Mouse (Mus musculus): ENCODE measurements around the gene Pitpna. TPM values are rescaled to one million over a fixed set of nuclear protein-coding genes. Genes with fewer than 3 reads are reported as not detected.
A peak's percentile ranks its signal among the peaks of the same experiment; 100 is the strongest.

The Pitpna gene
- total RNA-seq, 1 experiment = 40.3 TPM

GRCm38 (mm10) chr11:75588285-75588941, 516 bp downstream of the Pitpna start:
- peaks cover 3% of the 10 kb centered on the region; the same call in 1 of the 2 replicates for H3K36me3 ChIP-seq (ENCODE audit: control insufficient read depth, insufficient read depth, low read length, poor library complexity, severe bottlenecking)
- TF ChIP-seq ZC3H11A (IDR thresholded peaks at IDR 0.05; ENCODE audit: borderline replicate concordance, low read depth, low read length) (no peak), CHD2 (IDR thresholded peaks at IDR 0.05; ENCODE audit: low read depth, low read length) (no peak), HCFC1 (IDR thresholded peaks at IDR 0.05; ENCODE audit: borderline replicate concordance, insufficient read depth, low read length) (no peak), MAFK (IDR thresholded peaks at IDR 0.05; ENCODE audit: insufficient read depth, low read depth, low read length) (no peak), ZNF384 (IDR thresholded peaks at IDR 0.05; ENCODE audit: low read depth, low read length) (no peak)
- peaks cover 0 to 12% of the 10 kb centered on the region in 2 experiments; a peak in 2 of 4 replicates for H3K4me1 ChIP-seq (ENCODE audit: control insufficient read depth in 2 of 2, insufficient read depth in 2 of 2, low read length in 2 of 2, poor library complexity in 1 of 2)
- H3K9me3 ChIP-seq (ENCODE audit: control insufficient read depth, insufficient read depth, low read depth, low read length) = no peaks in the 10 kb centered on the region
- DNase-seq (ENCODE audit: low read depth, low spot score) = peak; percentile 27
- peak overlapping the region; percentile 83 for H3K9ac ChIP-seq (ENCODE audit: insufficient read depth, low read depth, low read length, poor library complexity, severe bottlenecking)
- in situ Hi-C loops (cut with MboI; ENCODE audit: low sequenced_read_pairs in 2 of 2, unreplicated experiment in 2 of 2) = no loop called here
- peak overlapping the region; percentile 2; the same call in 1 of the 2 replicates for H3K27ac ChIP-seq (ENCODE audit: insufficient read depth, low read depth, low read length, poor library complexity, severe bottlenecking)
- peak overlapping the region; percentile 83 to 96 for H3K4me3 ChIP-seq (ENCODE audit: insufficient read depth in 1 of 2, low read depth in 1 of 2, low read length in 2 of 2, poor library complexity in 1 of 2, severe bottlenecking in 1 of 2)

GRCm38 (mm10) chr11:75592612-75593011, 4.7 kb downstream of the Pitpna start:
- no peak overlapping the region for H3K9ac ChIP-seq (ENCODE audit: insufficient read depth, low read depth, low read length, poor library complexity, severe bottlenecking)

DNA sequence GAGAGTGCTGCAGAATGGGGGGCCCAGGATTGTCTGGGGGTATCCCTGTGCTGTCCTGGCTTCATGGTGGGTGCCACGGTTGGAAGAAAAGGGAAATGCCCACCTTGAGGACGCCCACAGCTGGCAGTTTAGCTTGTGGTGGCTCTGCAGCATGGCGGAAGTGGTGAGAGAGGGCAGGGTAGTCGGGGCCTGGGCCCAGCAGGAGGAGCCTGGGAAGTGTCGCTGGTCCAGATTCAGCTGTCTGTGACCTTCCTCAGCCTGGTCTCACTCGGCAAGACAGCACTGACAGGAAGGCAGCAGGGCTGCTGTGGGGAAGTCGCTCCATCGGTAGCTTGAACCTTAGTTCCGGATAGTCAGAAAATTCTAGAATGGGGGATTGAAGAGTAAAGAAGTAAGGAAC, 6.5 kb downstream of the Pitpna start:
- in situ Hi-C loops (cut with MboI; ENCODE audit: low sequenced_read_pairs in 2 of 2, unreplicated experiment in 2 of 2) = no loop called here
- H3K4me1 ChIP-seq (ENCODE audit: control insufficient read depth in 2 of 2, insufficient read depth in 2 of 2, low read length in 2 of 2, poor library complexity in 1 of 2) = peaks cover 0 to 2% of the 10 kb centered on the region in 2 experiments; a peak in 1 of 4 replicates
- TF ChIP-seq CHD2 (IDR thresholded peaks at IDR 0.05; ENCODE audit: low read depth, low read length) = no peak
- TF ChIP-seq ZC3H11A (IDR thresholded peaks at IDR 0.05; ENCODE audit: borderline replicate concordance, low read depth, low read length) = no peak
- no peak for TF ChIP-seq MAFK (IDR thresholded peaks at IDR 0.05; ENCODE audit: insufficient read depth, low read depth, low read length)
- no peaks in the 10 kb centered on the region for H3K9me3 ChIP-seq (ENCODE audit: control insufficient read depth, insufficient read depth, low read depth, low read length)
- no peak for DNase-seq (ENCODE audit: low read depth, low spot score)
- peaks cover 9% of the 10 kb centered on the region; the same call in 1 of the 2 replicates for H3K36me3 ChIP-seq (ENCODE audit: control insufficient read depth, insufficient read depth, low read length, poor library complexity, severe bottlenecking)
- no peak overlapping the region for H3K9ac ChIP-seq (ENCODE audit: insufficient read depth, low read depth, low read length, poor library complexity, severe bottlenecking)
- H3K27ac ChIP-seq (ENCODE audit: insufficient read depth, low read depth, low read length, poor library complexity, severe bottlenecking) = no peak overlapping the region
- H3K4me3 ChIP-seq (ENCODE audit: insufficient read depth in 1 of 2, low read depth in 1 of 2, low read length in 2 of 2, poor library complexity in 1 of 2, severe bottlenecking in 1 of 2) = no peak overlapping the region

More at GRCm38 (mm10) chr11:75592612-75593011, 4.7 kb downstream of the Pitpna start:
- H3K4me3 ChIP-seq (ENCODE audit: insufficient read depth in 1 of 2, low read depth in 1 of 2, low read length in 2 of 2, poor library complexity in 1 of 2, severe bottlenecking in 1 of 2) = no peak overlapping the region
- peaks cover 0 to 12% of the 10 kb centered on the region in 2 experiments; a peak in 2 of 4 replicates for H3K4me1 ChIP-seq (ENCODE audit: control insufficient read depth in 2 of 2, insufficient read depth in 2 of 2, low read length in 2 of 2, poor library complexity in 1 of 2)
- in situ Hi-C loops (cut with MboI; ENCODE audit: low sequenced_read_pairs in 2 of 2, unreplicated experiment in 2 of 2) = no loop called here
- peaks cover 6% of the 10 kb centered on the region; the same call in 1 of the 2 replicates for H3K36me3 ChIP-seq (ENCODE audit: control insufficient read depth, insufficient read depth, low read length, poor library complexity, severe bottlenecking)
- H3K9me3 ChIP-seq (ENCODE audit: control insufficient read depth, insufficient read depth, low read depth, low read length) = no peaks in the 10 kb centered on the region
- TF ChIP-seq CHD2 (IDR thresholded peaks at IDR 0.05; ENCODE audit: low read depth, low read length) = no peak
- TF ChIP-seq HCFC1 (IDR thresholded peaks at IDR 0.05; ENCODE audit: borderline replicate concordance, insufficient read depth, low read length) = no peak
- TF ChIP-seq ZNF384 (IDR thresholded peaks at IDR 0.05; ENCODE audit: low read depth, low read length) = no peak
- TF ChIP-seq ZC3H11A (IDR thresholded peaks at IDR 0.05; ENCODE audit: borderline replicate concordance, low read depth, low read length) = no peak
- no peak for TF ChIP-seq MAFK (IDR thresholded peaks at IDR 0.05; ENCODE audit: insufficient read depth, low read depth, low read length)
- no peak overlapping the region for H3K27ac ChIP-seq (ENCODE audit: insufficient read depth, low read depth, low read length, poor library complexity, severe bottlenecking)
- DNase-seq (ENCODE audit: low read depth, low spot score) = no peak

GRCm38 (mm10) chr11:75595404-75595803, 7.5 kb downstream of the Pitpna start:
- no peak overlapping the region for H3K9ac ChIP-seq (ENCODE audit: insufficient read depth, low read depth, low read length, poor library complexity, severe bottlenecking)
- DNase-seq (ENCODE audit: low read depth, low spot score) = no peak
- no peaks in the 10 kb centered on the region; a peak in 1 of 4 replicates for H3K4me1 ChIP-seq (ENCODE audit: control insufficient read depth in 2 of 2, insufficient read depth in 2 of 2, low read length in 2 of 2, poor library complexity in 1 of 2)
- H3K9me3 ChIP-seq (ENCODE audit: control insufficient read depth, insufficient read depth, low read depth, low read length) = no peaks in the 10 kb centered on the region
- in situ Hi-C loops (cut with MboI; ENCODE audit: low sequenced_read_pairs in 2 of 2, unreplicated experiment in 2 of 2) = no loop called here
- H3K36me3 ChIP-seq (ENCODE audit: control insufficient read depth, insufficient read depth, low read length, poor library complexity, severe bottlenecking) = peaks cover 6% of the 10 kb centered on the region; the same call in 1 of the 2 replicates
- H3K4me3 ChIP-seq (ENCODE audit: insufficient read depth in 1 of 2, low read depth in 1 of 2, low read length in 2 of 2, poor library complexity in 1 of 2, severe bottlenecking in 1 of 2) = no peak overlapping the region
- TF ChIP-seq MAFK (IDR thresholded peaks at IDR 0.05; ENCODE audit: insufficient read depth, low read depth, low read length) (no peak), CHD2 (IDR thresholded peaks at IDR 0.05; ENCODE audit: low read depth, low read length) (no peak), ZC3H11A (IDR thresholded peaks at IDR 0.05; ENCODE audit: borderline replicate concordance, low read depth, low read length) (no peak), HCFC1 (IDR thresholded peaks at IDR 0.05; ENCODE audit: borderline replicate concordance, insufficient read depth, low read length) (no peak), ZNF384 (IDR thresholded peaks at IDR 0.05; ENCODE audit: low read depth, low read length) (no peak)
- H3K27ac ChIP-seq (ENCODE audit: insufficient read depth, low read depth, low read length, poor library complexity, severe bottlenecking) = no peak overlapping the region
